Comparison of ENCODE assay signal across 1 mouse cellular context in genomic region chr13:19574723-19575122, GRCm38 (mm10). TPM values are rescaled to one million over a fixed set of nuclear protein-coding genes. Genes with fewer than 3 reads are reported as not detected.
"Had no signal": no experiment of that assay in that cellular context is flagged by ENCODE, and none has a peak within 500 bp of the region (broad histone marks: within the 10 kb centered on the region; RNA-seq: fewer than 3 reads in every experiment).

No protein-coding gene starts in this region.

RNA-seq across cellular contexts. Expression of gene Sfrp4, which starts 48.2 kb away (rescaled TPM):
- polyA plus RNA-seq: macrophage had no signal
